Mouse (Mus musculus) small intestine, adult 2 months (tissue): Measurements from ENCODE around the gene Hspb1. TPM values are rescaled to one million over a fixed set of nuclear protein-coding genes. Genes with fewer than 3 reads are reported as not detected.

Experiments used
- H3K27ac ChIP-seq: fragments of 200-500 bp; 2 replicates; pipeline ENCODE4 v1.5.1; 2012; ENCODE audit warnings: low read depth, low read length, control low read depth, inconsistent platforms; ENCODE audit not compliant: insufficient read depth
- H3K27me3 ChIP-seq: fragments of 200-500 bp; 2 replicates; pipeline ENCODE4 v1.6.1; 2012; ENCODE audit warnings: mild to moderate bottlenecking, moderate library complexity, low read length, inconsistent platforms; ENCODE audit not compliant: control insufficient read depth, insufficient read depth
- H3K36me3 ChIP-seq: fragments of 200-500 bp; 2 replicates; pipeline ENCODE4 v1.6.1; 2012; ENCODE audit warnings: mild to moderate bottlenecking, low read length, control low read depth, inconsistent platforms; ENCODE audit not compliant: control insufficient read depth, insufficient read depth
- H3K4me1 ChIP-seq: fragments of 200-500 bp; 2 replicates; pipeline ENCODE4 v1.6.1; 2012; ENCODE audit warnings: low read length, inconsistent platforms, mixed read lengths; ENCODE audit not compliant: control insufficient read depth, insufficient read depth, insufficient read length
- H3K4me3 ChIP-seq: fragments of 200-500 bp; 2 replicates; pipeline ENCODE4 v1.5.1; 2012; ENCODE audit warnings: low read depth, mild to moderate bottlenecking, control low read depth, inconsistent platforms, low read length, moderate library complexity
- CTCF ChIP-seq: fragments of 200-500 bp; IDR thresholded peaks from 2 replicates; pipeline ENCODE4 v1.5.1; 2012; ENCODE audit warnings: low read depth, mild to moderate bottlenecking, control low read depth, inconsistent platforms, low read length, moderate library complexity, mixed read lengths; ENCODE audit not compliant: insufficient replicate concordance, insufficient read length; ENCODE audit errors: extremely low read depth
- POLR2A ChIP-seq: fragments of 200-500 bp; IDR thresholded peaks from 2 replicates; pipeline ENCODE4 v1.6.1; 2012; ENCODE audit warnings: low read depth, mild to moderate bottlenecking, control low read depth, inconsistent platforms, low read length, moderate library complexity
- WGBS: fragments of 180-500 bp; shearing (Covaris S2); methylation state at CpG from one replicate; pipeline ENCODE4 v1.1.7; 2018; 5-methylcytosine and 5-hydroxymethylcytosine counted together
- polyA plus RNA-seq: library from polyadenylated mRNA; depleted of rRNA; stranded (reverse); fragments of >200 nt; gene quantifications from 2 replicates; pipeline ENCODE4 v1.2.3, GENCODE M21; 2012; rRNA removed

Hspb1 gene
- polyA plus RNA-seq, 1 experiment = 91.6 TPM

- Histone ChIP-seq H3K4me3 (peak overlapping the region; percentile 84), H3K27ac (peak overlapping the region; percentile 89), H3K4me1 (peaks cover 5% of the 10 kb centered on the region; the same call in 1 of the 2 replicates), H3K36me3 (peaks cover 22% of the 10 kb centered on the region), H3K27me3 (no peaks in the 10 kb centered on the region)
- under 1% methylated on average over 35 of the region's 35 CpGs for WGBS
- TF ChIP-seq CTCF = no peak
- TF ChIP-seq POLR2A = no peak
Observed at GRCm38 (mm10) chr5:135933900-135934441, 46.3 kb downstream of the Hspb1 start.

DNA sequence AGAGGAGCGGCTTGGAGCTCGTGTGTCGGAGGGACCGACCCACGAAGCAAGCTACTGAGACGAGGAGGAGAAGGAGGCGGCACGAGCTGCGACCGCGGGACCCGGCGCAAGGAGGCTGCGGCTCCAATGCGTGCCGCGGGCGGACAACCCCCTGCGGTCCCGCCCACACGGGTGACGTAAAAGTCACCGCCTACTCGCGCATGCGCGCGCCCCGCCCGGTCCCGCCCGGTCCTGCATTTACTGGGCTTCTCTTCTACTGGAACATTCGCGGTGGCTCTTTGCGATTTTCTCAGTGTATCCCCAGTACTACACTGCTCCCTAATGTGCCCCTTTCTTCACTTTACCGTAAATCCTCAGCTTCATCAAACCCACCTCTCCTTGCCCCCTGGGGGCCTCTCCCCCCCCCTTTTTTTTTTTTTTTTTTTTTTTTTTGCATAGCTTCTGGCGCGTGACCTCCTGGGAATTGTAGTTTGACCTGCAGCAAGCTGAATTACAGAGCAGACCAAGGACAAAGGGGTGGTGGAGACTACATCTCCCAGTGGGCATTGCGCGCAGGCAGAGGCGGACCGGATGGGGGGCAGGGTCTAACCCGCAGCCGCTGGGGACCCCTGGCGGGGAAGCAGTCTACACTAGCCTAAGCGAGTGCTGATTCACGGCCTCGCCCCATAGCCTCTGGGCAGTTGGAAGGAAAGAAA lies 46.9 kb downstream of the Hspb1 start, which contains the start of gene Ywhag:
Ywhag (minus strand) TSS at position 136 of the 695 bp plus-strand sequence.
- WGBS = under 1% methylated on average over 48 of the region's 48 CpGs
- H3K4me1 ChIP-seq = peaks cover 5% of the 10 kb centered on the region; the same call in 1 of the 2 replicates

DNA sequence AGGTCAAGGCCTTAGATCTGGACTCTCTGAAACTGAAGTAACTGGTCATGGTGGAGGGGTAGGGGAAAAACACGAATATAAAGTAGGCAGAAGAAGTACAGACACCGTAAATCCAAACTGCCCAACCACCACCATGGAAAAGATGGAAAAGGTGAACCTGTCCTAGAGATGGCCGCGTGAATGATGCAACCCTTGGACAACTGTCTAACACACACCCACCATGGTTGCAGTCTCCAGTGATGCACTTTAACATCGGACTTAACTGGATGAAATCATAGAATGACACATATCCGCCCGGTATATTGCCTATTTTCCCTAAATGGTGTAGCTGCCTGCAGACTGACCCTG lies 47.4 kb downstream of the Hspb1 start:
- Histone ChIP-seq H3K27ac (peak overlapping the region; percentile 28), H3K36me3 (peaks cover 12% of the 10 kb centered on the region), H3K4me3 (peak overlapping the region; percentile 61), H3K27me3 (no peaks in the 10 kb centered on the region), H3K4me1 (peaks cover 5% of the 10 kb centered on the region; the same call in 1 of the 2 replicates)
- no peak for TF ChIP-seq CTCF
- TF ChIP-seq POLR2A = no peak
- 32% methylated on average over 7 of the region's 7 CpGs for WGBS

More for the DNA sequence above, 46.9 kb downstream of the Hspb1 start, which contains the start of gene Ywhag:
- H3K36me3 ChIP-seq = peaks cover 17% of the 10 kb centered on the region
- peak within 1 kb of the TSS; percentile 84 for H3K4me3 ChIP-seq
- H3K27ac ChIP-seq = peak within 1 kb of the TSS; percentile 89
- peak; percentile 60; the same call in 1 of the 2 replicates for TF ChIP-seq CTCF
- TF ChIP-seq POLR2A = peak; percentile 97
- no peaks in the 10 kb centered on the region for H3K27me3 ChIP-seq

- Histone ChIP-seq H3K4me3 (no peak overlapping the region), H3K36me3 (peaks cover 6% of the 10 kb centered on the region), H3K27me3 (no peaks in the 10 kb centered on the region), H3K4me1 (peaks cover 5% of the 10 kb centered on the region; the same call in 1 of the 2 replicates), H3K27ac (no peak overlapping the region)
- 79% methylated on average over 6 of the region's 6 CpGs for WGBS
- TF ChIP-seq CTCF = no peak
- no peak for TF ChIP-seq POLR2A
Observed at GRCm38 (mm10) chr5:135935641-135936190, 48.0 kb downstream of the Hspb1 start.

Other genes with a start within 250 kb of the Hspb1 start
- 121 and 192 TPM in 2 replicates for gene Por, start 217.9 kb upstream of the Hspb1 start, polyA plus RNA-seq
- gene Tmem120a, start 143.5 kb upstream of the Hspb1 start, polyA plus RNA-seq = 111 and 261 TPM in 2 replicates
- gene Styxl1, start 109.5 kb upstream of the Hspb1 start, polyA plus RNA-seq = 0.15 and 0.19 TPM in 2 replicates
- 1,632 and 2,398 TPM in 2 replicates for gene Mdh2, start 109.4 kb upstream of the Hspb1 start, polyA plus RNA-seq
- 0.19 and 0.42 TPM in 2 replicates for gene Srrm3, start 81.0 kb upstream of the Hspb1 start, polyA plus RNA-seq
- gene Ywhag, start 46.7 kb downstream of the Hspb1 start, polyA plus RNA-seq = 21.2 and 27.3 TPM in 2 replicates
- gene Ssc4d, start 86.6 kb downstream of the Hspb1 start, polyA plus RNA-seq = 3.6 and 3.9 TPM in 2 replicates
- not detected in 2 replicates for gene Zp3, start 92.2 kb downstream of the Hspb1 start, polyA plus RNA-seq
- 8.7 and 17.6 TPM in 2 replicates for gene Dtx2, start 106.9 kb downstream of the Hspb1 start, polyA plus RNA-seq
- gene Upk3b, start 150.6 kb downstream of the Hspb1 start, polyA plus RNA-seq = 1.4 and 3.7 TPM in 2 replicates
- 0.76 and 1.7 TPM in 2 replicates for gene Upk3bl, start 166.6 kb downstream of the Hspb1 start, polyA plus RNA-seq
- gene Rasa4, start 196.0 kb downstream of the Hspb1 start, polyA plus RNA-seq = 16.5 and 42.8 TPM in 2 replicates
- 29.3 and 48.4 TPM in 2 replicates for gene Polr2j, start 228.7 kb downstream of the Hspb1 start, polyA plus RNA-seq
- gene Lrwd1, start 248.2 kb downstream of the Hspb1 start, polyA plus RNA-seq = 8.9 and 16.9 TPM in 2 replicates
- 11.2 and 25.3 TPM in 2 replicates for gene Alkbh4, start 248.2 kb downstream of the Hspb1 start, polyA plus RNA-seq